Mouse (Mus musculus) kidney, postnatal 0 days (tissue): ENCODE measurements around the gene Bpgm. TPM values are rescaled to one million over a fixed set of nuclear protein-coding genes. Genes with fewer than 3 reads are reported as not detected.
A peak's percentile ranks its signal among the peaks of the same experiment; 100 is the strongest.

Source experiments
- ATAC-seq: fragments of 200-750 bp; cut with Nextera tagmentation; replicated peaks from 2 replicates; pipeline ENCODE4 v1.8.0; 2017; ENCODE audit warnings: low read depth, moderate number of reproducible peaks, moderate TSS enrichment, moderate library complexity; ENCODE audit not compliant: low FRiP score
- DNase-seq: peaks from one replicate; pipeline ENCODE4 v3.0.0-alpha.2; 2016; ENCODE audit warnings: low spot score
- H3K27ac ChIP-seq: fragments of 300-500 bp; sonication (generic); 2 replicates; pipeline ENCODE4 v1.5.1; 2014; ENCODE audit warnings: mild to moderate bottlenecking
- H3K27me3 ChIP-seq: fragments of 300-500 bp; sonication (generic); 2 replicates; pipeline ENCODE4 v1.6.1; 2014; ENCODE audit warnings: low read length, mixed read lengths; ENCODE audit not compliant: insufficient read depth
- H3K36me3 ChIP-seq: fragments of 300-500 bp; sonication (generic); 2 replicates; pipeline ENCODE4 v1.6.1; 2014; ENCODE audit warnings: low read length, mixed read lengths; ENCODE audit not compliant: insufficient read depth
- H3K4me1 ChIP-seq: fragments of 300-500 bp; sonication (generic); replicated peaks from 2 replicates; pipeline ENCODE4 v1.6.1; 2014; ENCODE audit warnings: antibody characterized with exemption, low read length, mixed read lengths; ENCODE audit not compliant: insufficient read depth
- H3K4me2 ChIP-seq: fragments of 300-500 bp; sonication (generic); 2 replicates; pipeline ENCODE4 v1.6.1; 2014; ENCODE audit warnings: mild to moderate bottlenecking, low read length, moderate library complexity, mixed read lengths
- H3K4me3 ChIP-seq: fragments of 300-500 bp; sonication (generic); replicated peaks from 2 replicates; pipeline ENCODE4 v1.5.1; 2014; ENCODE audit warnings: low read depth, low read length
- H3K9ac ChIP-seq: fragments of 300-500 bp; sonication (generic); 2 replicates; pipeline ENCODE4 v1.6.1; 2014; ENCODE audit warnings: low read depth, low read length
- H3K9me3 ChIP-seq: fragments of 300-500 bp; sonication (generic); replicated peaks from 2 replicates; pipeline ENCODE4 v1.6.1; 2016; ENCODE audit warnings: low read length, inconsistent platforms, mixed read lengths
- CTCF ChIP-seq: IDR thresholded peaks from 2 replicates; pipeline ENCODE4 v1.5.1; 2016; ENCODE audit warnings: antibody characterized with exemption, low read depth, mild to moderate bottlenecking, moderate library complexity
- WGBS: fragments of 180-500 bp; shearing (Covaris S2); extraction: QIAGEN DNeasy Blood & Tissue Kit; methylation state at CpG from one replicate; pipeline ENCODE4 v1.1.7; 2014; 5-methylcytosine and 5-hydroxymethylcytosine counted together
- polyA plus RNA-seq: library from polyadenylated mRNA; unstranded; fragments of >200 nt; fragmentation: Nextera tagmentation; extraction: Ambion mirVana; gene quantifications from 2 replicates; pipeline ENCODE4 v1.2.1, GENCODE M21; 2015

Bpgm gene
- polyA plus RNA-seq, 1 experiment from 2014 or later, result 38.7 TPM

- Histone ChIP-seq H3K27me3 (no peaks in the 10 kb centered on the region), H3K36me3 (no peaks in the 10 kb centered on the region), H3K4me1 (0 out of 2 replicates have a peak, but pooled peaks cover 12% of the 10 kb centered on the region), H3K4me2 (no peak overlapping the region), H3K9me3 (no peaks in the 10 kb centered on the region), H3K27ac (no peak overlapping the region), H3K9ac (no peak overlapping the region), H3K4me3 (no peak overlapping the region)
- no peak for DNase-seq
- ATAC-seq, result no peak
- TF ChIP-seq CTCF, result no peak
- 75% methylated on average over 6 of the region's 6 CpGs for WGBS
Measured at GRCm38 (mm10) chr6:34481349-34481748, 5.3 kb downstream of the Bpgm start.

DNA sequence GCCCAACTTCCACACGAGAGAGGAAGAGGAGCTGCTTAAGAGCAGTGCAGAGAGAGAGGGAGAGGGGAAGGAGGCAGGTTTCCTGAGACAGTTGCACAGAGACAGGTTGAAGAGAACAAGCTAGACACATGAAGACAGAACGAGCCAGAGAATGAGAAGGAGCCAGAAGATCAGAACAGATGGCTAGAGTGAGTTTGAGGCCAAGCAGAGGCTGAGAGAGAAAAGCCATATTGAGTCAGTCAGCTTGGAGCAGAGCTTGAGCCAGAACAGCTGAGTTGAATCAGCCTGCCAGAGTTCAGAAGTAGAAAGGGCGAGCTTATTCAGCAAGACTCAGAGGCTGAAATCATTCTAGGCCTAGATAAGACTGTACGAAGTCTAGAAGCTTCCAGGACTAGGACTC is 6.8 kb downstream of the Bpgm start:
- Histone ChIP-seq H3K9ac (no peak overlapping the region), H3K27me3 (no peaks in the 10 kb centered on the region), H3K4me1 (0 out of 2 replicates have a peak, but pooled peaks cover 7% of the 10 kb centered on the region), H3K9me3 (no peaks in the 10 kb centered on the region), H3K27ac (no peak overlapping the region), H3K4me3 (no peak overlapping the region), H3K36me3 (peaks cover 6% of the 10 kb centered on the region; the same call in 1 of the 2 replicates), H3K4me2 (no peak overlapping the region)
- 63% methylated on average over 4 of the region's 4 CpGs for WGBS
- TF ChIP-seq CTCF, result no peak
- no peak for DNase-seq
- no peak for ATAC-seq

GRCm38 (mm10) chr6:34483390-34483789 is 7.4 kb downstream of the Bpgm start:
- TF ChIP-seq CTCF, result no peak
- H3K36me3 ChIP-seq, result peaks cover 11% of the 10 kb centered on the region; the same call in 1 of the 2 replicates

DNA sequence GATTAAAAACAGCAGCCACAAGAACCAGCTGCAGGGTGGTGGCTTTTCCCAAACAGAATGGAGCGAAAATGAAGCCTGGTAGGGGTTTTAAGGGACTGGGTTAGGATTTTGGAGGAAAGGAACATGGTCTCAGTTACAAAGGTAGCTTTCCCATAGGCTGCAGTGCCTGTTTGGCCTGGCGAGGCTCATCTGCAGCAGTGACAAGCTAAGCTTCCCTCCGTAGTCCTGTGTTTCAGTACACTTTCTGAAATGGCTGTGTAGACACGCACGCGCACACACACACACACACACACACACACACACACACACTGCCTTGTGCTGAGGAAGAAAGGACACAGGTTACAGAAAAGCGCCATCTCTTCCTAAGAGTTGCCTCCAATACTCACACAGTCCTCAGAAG is 7.8 kb downstream of the Bpgm start:
- Histone ChIP-seq H3K9ac (no peak overlapping the region), H3K4me3 (no peak overlapping the region), H3K9me3 (no peaks in the 10 kb centered on the region), H3K36me3 (peaks cover 15% of the 10 kb centered on the region; the same call in 1 of the 2 replicates), H3K4me2 (no peak overlapping the region), H3K27ac (no peak overlapping the region), H3K27me3 (no peaks in the 10 kb centered on the region), H3K4me1 (0 out of 2 replicates have a peak, but pooled peaks cover 7% of the 10 kb centered on the region)
- DNase-seq (no peak), ATAC-seq (no peak)
- 94% methylated on average over 7 of the region's 7 CpGs for WGBS
- TF ChIP-seq CTCF, result no peak

More at GRCm38 (mm10) chr6:34483390-34483789, 7.4 kb downstream of the Bpgm start:
- ATAC-seq, result no peak
- no peak for DNase-seq
- Histone ChIP-seq H3K4me2 (no peak overlapping the region), H3K27me3 (no peaks in the 10 kb centered on the region), H3K9me3 (no peaks in the 10 kb centered on the region), H3K4me3 (no peak overlapping the region), H3K4me1 (0 out of 2 replicates have a peak, but pooled peaks cover 7% of the 10 kb centered on the region), H3K27ac (no peak overlapping the region), H3K9ac (no peak overlapping the region)
- WGBS, result 81% methylated on average over 5 of the region's 5 CpGs

- 79% methylated on average over 14 of the region's 14 CpGs for WGBS
- ATAC-seq, result no peak
- Histone ChIP-seq H3K27ac (no peak overlapping the region), H3K4me1 (0 out of 2 replicates have a peak, but pooled peaks cover 2% of the 10 kb centered on the region), H3K36me3 (peaks cover 19% of the 10 kb centered on the region; the same call in 1 of the 2 replicates), H3K4me3 (no peak overlapping the region), H3K27me3 (no peaks in the 10 kb centered on the region), H3K9me3 (no peaks in the 10 kb centered on the region), H3K4me2 (no peak overlapping the region), H3K9ac (no peak overlapping the region)
- no peak for DNase-seq
- TF ChIP-seq CTCF, result no peak
Measured at GRCm38 (mm10) chr6:34486071-34486626, 10.1 kb downstream of the Bpgm start.

- TF ChIP-seq CTCF, result no peak
- peak; percentile 40; the same call in 1 of the 2 replicates for ATAC-seq
- Histone ChIP-seq H3K9ac (no peak overlapping the region), H3K4me2 (no peak overlapping the region), H3K4me3 (no peak overlapping the region), H3K27me3 (no peaks in the 10 kb centered on the region), H3K4me1 (0 out of 2 replicates have a peak, but pooled peaks cover 9% of the 10 kb centered on the region), H3K9me3 (no peaks in the 10 kb centered on the region), H3K36me3 (peaks cover 6% of the 10 kb centered on the region; the same call in 1 of the 2 replicates), H3K27ac (no peak overlapping the region)
- DNase-seq, result peak; percentile 16
- WGBS, result 54% methylated on average over 21 of the region's 21 CpGs
Measured at GRCm38 (mm10) chr6:34493327-34494095, 17.5 kb downstream of the Bpgm start.
